Mouse (Mus musculus) midbrain, postnatal 0 days (tissue): ENCODE data around the gene Smc4. TPM values are rescaled to one million over a fixed set of nuclear protein-coding genes. Genes with fewer than 3 reads are reported as not detected.

ENCODE experiments used
- ATAC-seq: fragments of 200-750 bp; cut with Nextera tagmentation; 2 replicates; pipeline ENCODE4 v1.8.0; 2017; ENCODE audit warnings: moderate number of reproducible peaks, mild to moderate bottlenecking, moderate TSS enrichment, moderate library complexity; ENCODE audit not compliant: low FRiP score
- DNase-seq: peaks from one replicate; pipeline ENCODE4 v3.0.0-alpha.2; 2015; ENCODE audit warnings: low spot score
- H3K27ac ChIP-seq: fragments of 300-500 bp; sonication (generic); 2 replicates; pipeline ENCODE4 v1.5.1; 2014; ENCODE audit warnings: low read depth, mild to moderate bottlenecking, low read length, mixed read lengths
- H3K27me3 ChIP-seq: fragments of 300-500 bp; sonication (generic); 2 replicates; pipeline ENCODE4 v1.6.1; 2014; ENCODE audit warnings: low read length, control low read depth, mixed read lengths; ENCODE audit not compliant: insufficient read depth
- H3K36me3 ChIP-seq: fragments of 300-500 bp; sonication (generic); 2 replicates; pipeline ENCODE4 v1.6.1; 2014; ENCODE audit warnings: low read length, control low read depth, mixed read lengths; ENCODE audit not compliant: insufficient read depth
- H3K4me1 ChIP-seq: fragments of 300-500 bp; sonication (generic); 2 replicates; pipeline ENCODE4 v1.6.1; 2014; ENCODE audit warnings: mild to moderate bottlenecking, control low read depth, antibody characterized with exemption, low read length, mixed read lengths; ENCODE audit not compliant: insufficient read depth
- H3K4me2 ChIP-seq: fragments of 300-500 bp; sonication (generic); 2 replicates; pipeline ENCODE4 v1.6.1; 2014; ENCODE audit warnings: low read depth, mild to moderate bottlenecking, low read length, mixed read lengths; ENCODE audit not compliant: poor library complexity, severe bottlenecking
- H3K4me3 ChIP-seq: fragments of 300-500 bp; sonication (generic); 2 replicates; pipeline ENCODE4 v1.5.1; 2014; ENCODE audit warnings: low read depth, mild to moderate bottlenecking, low read length, moderate library complexity
- H3K9ac ChIP-seq: fragments of 300-500 bp; sonication (generic); replicated peaks from 2 replicates; pipeline ENCODE4 v1.6.1; 2014; ENCODE audit warnings: mild to moderate bottlenecking, low read length, moderate library complexity, mixed read lengths; ENCODE audit not compliant: poor library complexity, severe bottlenecking
- H3K9me3 ChIP-seq: fragments of 300-500 bp; sonication (generic); 2 replicates; pipeline ENCODE4 v1.6.1; 2016; ENCODE audit warnings: low read length, control low read depth
- CTCF ChIP-seq: IDR thresholded peaks from 2 replicates; pipeline ENCODE4 v1.5.1; 2016; ENCODE audit warnings: antibody characterized with exemption, mild to moderate bottlenecking
- WGBS: fragments of 180-500 bp; shearing (Covaris S2); extraction: QIAGEN DNeasy Blood & Tissue Kit; methylation state at CpG from one replicate; pipeline ENCODE4 v1.1.7; 2014; 5-methylcytosine and 5-hydroxymethylcytosine counted together
- polyA plus RNA-seq: library from polyadenylated mRNA; unstranded; fragments of >200 nt; fragmentation: Nextera tagmentation; extraction: Ambion mirVana; gene quantifications from 2 replicates; pipeline ENCODE4 v1.2.1, GENCODE M21; 2015
- total RNA-seq: library from RNA; depleted of rRNA; stranded (reverse); fragments of >200 nt; gene quantifications from 2 replicates; pipeline ENCODE4 v1.2.3, GENCODE M21; 2014

Smc4 gene
- total and polyA plus RNA-seq, 2 experiments from 2014 or later: 16.5 to 18.1 TPM

- H3K4me2 ChIP-seq: no peak overlapping the region
- ATAC-seq: no peak
- WGBS: 97% methylated on average over 4 of the region's 4 CpGs
- H3K4me3 ChIP-seq: no peak overlapping the region
- no peak for TF ChIP-seq CTCF
- no peak for DNase-seq
- no peaks in the 10 kb centered on the region for H3K27me3 ChIP-seq
- H3K9me3 ChIP-seq: no peaks in the 10 kb centered on the region
- no peak overlapping the region for H3K9ac ChIP-seq
- no peak overlapping the region for H3K27ac ChIP-seq
- no peaks in the 10 kb centered on the region for H3K4me1 ChIP-seq
- H3K36me3 ChIP-seq: no peaks in the 10 kb centered on the region
Measured at GRCm38 (mm10) chr3:68977696-68978095, 26.8 kb upstream of the Smc4 start.

GRCm38 (mm10) chr3:68979187-68979586 is 25.4 kb upstream of the Smc4 start:
- 96% methylated on average over 10 of the region's 10 CpGs for WGBS
- Histone ChIP-seq H3K4me1 (no peaks in the 10 kb centered on the region), H3K9ac (no peak overlapping the region), H3K9me3 (no peaks in the 10 kb centered on the region), H3K27me3 (no peaks in the 10 kb centered on the region), H3K27ac (no peak overlapping the region), H3K4me2 (no peak overlapping the region), H3K4me3 (no peak overlapping the region), H3K36me3 (no peaks in the 10 kb centered on the region)
- no peak for TF ChIP-seq CTCF
- no peak for ATAC-seq
- no peak for DNase-seq

- H3K4me1 ChIP-seq: no peaks in the 10 kb centered on the region
- H3K9ac ChIP-seq: no peak overlapping the region
- no peak overlapping the region for H3K4me3 ChIP-seq
- DNase-seq (no peak), ATAC-seq (no peak)
- no peaks in the 10 kb centered on the region for H3K27me3 ChIP-seq
- WGBS: 83% methylated on average over 9 of the region's 9 CpGs
- TF ChIP-seq CTCF: no peak
- no peak overlapping the region for H3K27ac ChIP-seq
- H3K4me2 ChIP-seq: no peak overlapping the region
- H3K9me3 ChIP-seq: no peaks in the 10 kb centered on the region
- 0 out of 2 replicates have a peak, but pooled peaks cover 3% of the 10 kb centered on the region for H3K36me3 ChIP-seq
Measured at GRCm38 (mm10) chr3:68980898-68981297, 23.6 kb upstream of the Smc4 start.

- Histone ChIP-seq H3K27ac (no peak overlapping the region), H3K27me3 (no peaks in the 10 kb centered on the region), H3K36me3 (0 out of 2 replicates have a peak, but pooled peaks cover 3% of the 10 kb centered on the region), H3K9me3 (no peaks in the 10 kb centered on the region), H3K9ac (no peak overlapping the region), H3K4me1 (no peaks in the 10 kb centered on the region), H3K4me2 (no peak overlapping the region), H3K4me3 (no peak overlapping the region)
- ATAC-seq: no peak
- WGBS: 91% methylated on average over 2 of the region's 2 CpGs
- no peak for TF ChIP-seq CTCF
- DNase-seq: no peak
Measured at GRCm38 (mm10) chr3:68986550-68986949, 18.0 kb upstream of the Smc4 start.

- no peak overlapping the region for H3K4me2 ChIP-seq
- 0 out of 2 replicates have a peak, but pooled peaks cover 3% of the 10 kb centered on the region for H3K4me1 ChIP-seq
- H3K27me3 ChIP-seq: no peaks in the 10 kb centered on the region
- H3K27ac ChIP-seq: no peak overlapping the region
- H3K9me3 ChIP-seq: no peaks in the 10 kb centered on the region
- 93% methylated on average over 4 of the region's 4 CpGs for WGBS
- H3K4me3 ChIP-seq: no peak overlapping the region
- ATAC-seq: no peak
- H3K9ac ChIP-seq: no peak overlapping the region
- H3K36me3 ChIP-seq: no peaks in the 10 kb centered on the region
- peak; percentile 41 for TF ChIP-seq CTCF
- no peak for DNase-seq
Measured at GRCm38 (mm10) chr3:69002781-69003180, 1.8 kb upstream of the Smc4 start.

- DNase-seq: peak; percentile 11
- TF ChIP-seq CTCF: no peak; the same call in none of the 2 replicates
- peak overlapping the region; percentile 58 for H3K4me2 ChIP-seq
- no peaks in the 10 kb centered on the region for H3K27me3 ChIP-seq
- peak overlapping the region; percentile 97 for H3K4me3 ChIP-seq
- H3K4me1 ChIP-seq: 0 out of 2 replicates have a peak, but pooled peaks cover 3% of the 10 kb centered on the region
- no peaks in the 10 kb centered on the region for H3K36me3 ChIP-seq
- ATAC-seq: no peak
- H3K9me3 ChIP-seq: no peaks in the 10 kb centered on the region
- H3K27ac ChIP-seq: peak overlapping the region; percentile 44; the same call in 1 of the 2 replicates
- H3K9ac ChIP-seq: peak overlapping the region; percentile 56
- under 1% methylated on average over 7 of the region's 7 CpGs for WGBS
Measured at GRCm38 (mm10) chr3:69004055-69004436, 492 bp upstream of the Smc4 start.
